Mouse (Mus musculus) adrenal gland, postnatal 4 days (tissue): Measurements from ENCODE around the gene Tmem189. TPM values are rescaled to one million over a fixed set of nuclear protein-coding genes. Genes with fewer than 3 reads are reported as not detected.

ENCODE experiments used
- DNase-seq, 2 experiments: peaks; one replicate each; pipeline ENCODE4 v3.0.0; 2021 to 2022; ENCODE audit warnings: low spot score in 2 of 2, mixed read lengths in 2 of 2
- long read RNA-seq, 2 experiments: library from polyadenylated mRNA; stranded (forward); transcript quantifications; one replicate each; pipeline ENCODE4 v2.0.0; 2021
- total RNA-seq, 2 experiments: library from RNA; stranded (reverse); gene quantifications; 2 replicates each; pipeline ENCODE4 v1.2.3; 2021

Gene Tmem189
- total RNA-seq, result 10 to 100 TPM; 32.9 to 35.4 TPM
- long read RNA-seq, experiment 1, transcript Tmem189-201 (6 exons, 2,329 nt), result major isoform, 33 of 53 reads
- long read RNA-seq, experiment 1, partial matches to known transcripts, result 2 of 53 reads
- long read RNA-seq, experiment 1, other reads (novel, unspliced or antisense), result 14 of 53 reads
- long read RNA-seq, experiment 2, transcript Tmem189-201 (6 exons, 2,329 nt), result major isoform, 63 of 80 reads
- long read RNA-seq, experiment 2, partial matches to known transcripts, result 4 of 80 reads
- long read RNA-seq, experiment 2, other reads (novel, unspliced or antisense), result 12 of 80 reads

DNA sequence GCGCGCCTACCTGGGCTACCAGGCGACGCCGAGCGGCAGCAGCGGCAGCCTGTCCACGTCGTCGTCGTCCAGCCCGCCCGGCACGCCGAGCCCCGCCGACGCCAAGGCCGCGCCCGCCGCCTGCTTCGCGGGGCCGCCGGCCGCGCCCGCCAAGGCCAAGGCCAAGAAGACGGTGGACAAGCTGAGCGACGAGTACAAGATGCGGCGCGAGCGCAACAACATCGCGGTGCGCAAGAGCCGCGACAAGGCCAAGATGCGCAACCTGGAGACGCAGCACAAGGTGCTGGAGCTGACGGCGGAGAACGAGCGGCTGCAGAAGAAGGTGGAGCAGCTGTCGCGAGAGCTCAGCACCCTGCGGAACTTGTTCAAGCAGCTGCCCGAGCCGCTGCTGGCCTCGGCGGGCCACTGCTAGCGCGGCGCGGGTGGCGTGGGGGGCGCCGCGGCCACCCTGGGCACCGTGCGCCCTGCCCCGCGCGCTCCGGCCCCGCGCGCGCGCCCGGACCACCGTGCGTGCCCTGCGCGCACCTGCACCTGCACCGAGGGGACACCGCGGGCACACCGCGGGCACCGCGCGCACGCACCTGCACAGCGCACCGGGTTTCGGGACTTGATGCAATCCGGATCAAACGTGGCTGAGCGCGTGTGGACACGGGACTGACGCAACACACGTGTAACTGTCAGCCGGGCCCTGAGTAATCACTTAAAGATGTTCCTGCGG, at the start of gene Tmem189:
Tmem189 (minus strand) TSS at position 322 of the 718 bp plus-strand sequence.
- DNase-seq, result no peak

DNA sequence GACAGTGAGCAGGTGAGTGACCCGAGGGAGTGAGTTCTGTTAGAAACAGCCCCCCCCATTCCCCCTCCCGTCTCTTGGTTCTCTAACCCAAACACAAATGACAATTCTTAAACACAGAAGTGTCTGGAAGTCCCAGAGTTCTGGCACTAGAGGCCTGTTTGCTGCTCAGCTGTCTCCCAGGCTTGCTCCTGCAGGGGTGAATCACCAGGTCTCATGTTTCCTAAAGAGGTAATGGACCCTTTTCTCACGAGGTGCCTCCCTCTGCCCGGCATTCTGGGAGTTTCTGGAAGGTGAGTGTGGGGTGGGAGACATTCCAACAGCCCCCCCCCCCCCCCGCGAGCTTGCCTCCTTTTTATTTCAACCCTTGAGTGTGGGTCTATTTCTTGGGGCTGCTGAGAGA, 49.4 kb upstream of the Tmem189 start:
- no peak for DNase-seq

DNA sequence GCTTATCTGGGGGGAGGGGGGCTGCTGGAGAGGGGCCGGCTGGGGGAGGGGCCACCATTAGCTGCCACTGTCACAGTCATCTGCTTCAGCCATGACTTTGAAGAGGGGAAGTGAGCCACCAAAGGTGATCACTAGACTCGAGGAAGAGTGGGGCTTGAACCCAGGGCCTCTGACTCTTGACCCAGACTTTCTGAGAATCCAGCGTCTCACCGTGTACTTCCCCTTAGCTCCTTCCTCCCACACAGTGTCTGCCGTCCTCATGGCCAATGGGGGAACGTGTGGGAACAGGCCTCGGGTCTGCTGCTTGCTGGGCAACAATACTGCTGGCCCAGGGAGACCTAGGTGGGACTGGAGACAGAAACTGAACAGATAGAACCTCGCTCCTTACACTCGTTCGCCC, 45.2 kb upstream of the Tmem189 start:
- no peak for DNase-seq

DNA sequence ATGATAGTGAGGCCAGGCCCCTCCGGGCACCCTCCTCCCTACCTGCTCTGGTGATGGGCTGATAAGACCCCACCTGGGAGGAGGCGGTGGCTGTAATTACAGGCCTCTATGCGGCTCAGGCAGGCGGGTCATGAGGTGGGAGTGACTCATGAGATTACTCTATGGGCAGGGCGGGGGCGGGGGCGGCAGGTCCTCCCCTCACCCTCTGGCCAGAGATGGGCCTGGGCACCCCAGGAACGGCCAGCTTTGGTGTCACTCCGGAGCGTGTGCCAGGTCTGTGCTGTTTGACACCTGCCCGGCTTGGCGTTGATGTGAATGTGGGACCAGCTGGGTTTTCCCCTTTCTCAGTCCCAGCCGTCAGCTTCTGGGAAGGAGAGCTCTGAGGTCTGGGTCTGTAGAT, 41.5 kb upstream of the Tmem189 start:
- no peak for DNase-seq

DNA sequence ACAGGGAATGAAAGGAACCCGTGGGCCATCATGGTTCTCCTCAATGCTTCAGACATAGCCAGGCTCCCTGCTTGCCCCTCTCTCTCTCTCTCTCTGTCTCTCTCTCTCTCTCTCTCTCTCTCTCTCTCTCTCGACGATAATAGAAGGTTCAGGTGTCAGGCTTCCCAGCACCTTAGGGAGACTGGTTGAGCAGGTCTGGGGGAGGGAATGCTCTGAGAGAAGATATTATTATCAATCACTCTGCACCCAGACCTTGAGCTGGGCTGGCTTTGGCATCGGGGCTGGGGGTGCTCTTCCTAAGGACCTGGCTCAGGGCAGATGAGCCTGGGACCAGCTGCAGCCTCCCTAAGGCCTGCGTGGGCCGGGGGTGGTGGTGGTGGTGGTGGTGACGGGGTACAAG, 40.4 kb upstream of the Tmem189 start:
- DNase-seq, result no peak

DNA sequence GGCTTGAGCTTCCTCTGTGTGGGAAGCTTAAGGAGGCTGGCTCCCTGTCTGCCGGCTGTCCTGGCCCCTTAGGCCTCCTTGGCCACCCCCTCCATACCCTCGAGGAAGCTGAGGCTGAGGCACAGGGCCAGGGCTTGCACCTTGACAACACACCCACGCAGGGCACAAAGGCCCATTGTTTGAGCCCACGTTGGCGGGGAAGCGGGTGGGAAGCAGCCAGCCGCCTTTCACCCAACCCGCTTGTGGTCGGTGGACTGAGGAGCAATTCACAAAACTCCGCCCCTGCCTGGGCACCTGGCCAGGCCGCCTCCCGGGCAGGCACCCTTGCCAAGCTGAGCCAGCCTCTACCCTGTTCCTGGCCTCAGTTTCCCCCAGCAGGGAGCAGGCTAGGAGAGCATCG, 37.5 kb upstream of the Tmem189 start:
- no peak for DNase-seq

DNA sequence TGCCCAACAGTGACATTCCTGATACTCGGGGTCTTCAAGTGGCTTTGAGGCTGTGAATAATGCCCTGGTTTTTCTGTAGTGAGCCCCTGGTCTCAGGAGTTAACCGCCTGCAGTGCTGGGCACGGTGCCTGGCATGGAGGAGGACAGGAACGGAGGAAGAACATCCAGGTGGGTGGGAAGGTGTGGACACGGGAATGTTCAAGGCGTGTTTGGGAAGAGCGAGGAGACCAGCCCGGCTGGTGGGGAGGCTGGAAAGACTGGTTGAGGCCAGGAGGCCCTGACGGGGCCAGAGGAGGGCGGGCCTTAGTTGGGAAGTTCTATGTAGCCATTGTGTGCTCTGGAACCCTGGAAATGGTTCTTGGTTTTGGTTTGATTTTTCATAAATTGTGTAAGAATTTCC, 36.3 kb upstream of the Tmem189 start:
- no peak for DNase-seq

DNA sequence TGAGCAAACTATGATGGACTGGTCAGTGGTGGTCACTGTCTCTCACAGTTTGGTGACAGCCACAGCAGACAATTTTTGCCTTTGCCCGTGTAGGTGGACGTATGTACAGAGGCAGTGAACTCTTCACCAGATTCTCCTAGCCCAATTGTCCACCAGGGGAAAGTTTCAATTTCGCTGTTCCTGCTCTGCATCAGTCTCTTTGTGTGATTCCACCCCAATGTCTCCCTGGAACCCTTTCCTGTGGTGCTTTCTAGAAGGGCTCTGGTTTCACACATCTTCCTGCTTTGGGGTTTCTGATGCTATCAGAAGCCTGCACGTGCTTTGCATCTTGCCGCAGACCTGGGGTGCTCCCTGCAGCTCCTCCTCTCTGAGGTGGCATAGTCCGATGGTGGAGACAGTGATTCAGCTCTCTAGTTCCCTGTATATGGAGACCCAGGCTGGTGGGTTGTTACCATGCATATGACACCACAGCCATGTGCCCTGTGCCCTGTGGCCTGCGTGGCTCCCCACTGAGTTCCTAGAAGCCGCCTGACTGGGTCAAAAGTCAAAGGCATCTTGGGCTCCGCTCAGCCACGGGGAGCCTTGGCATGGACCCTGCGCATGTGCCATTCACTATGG, 34.1 kb upstream of the Tmem189 start:
- DNase-seq, result no peak

DNA sequence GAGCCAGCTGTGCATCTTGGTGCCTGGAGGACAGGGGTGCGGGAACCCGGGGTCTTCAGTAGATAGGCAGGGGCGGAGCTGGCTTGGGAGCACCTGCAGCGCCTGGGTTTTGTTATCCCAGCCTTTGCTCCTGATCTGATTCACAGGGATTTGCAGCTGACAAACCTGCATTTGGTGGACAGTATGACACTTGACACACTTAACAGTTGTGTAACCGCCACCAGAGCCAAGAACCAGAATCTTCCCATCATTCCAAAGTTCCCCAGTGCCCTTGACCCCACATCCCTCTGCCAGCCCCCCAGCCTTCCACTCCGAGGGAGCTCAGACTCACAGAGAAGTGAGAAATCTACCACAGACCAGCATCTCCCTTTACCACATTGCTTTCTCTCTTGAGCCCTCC, 32.9 kb upstream of the Tmem189 start:
- DNase-seq, result no peak

DNA sequence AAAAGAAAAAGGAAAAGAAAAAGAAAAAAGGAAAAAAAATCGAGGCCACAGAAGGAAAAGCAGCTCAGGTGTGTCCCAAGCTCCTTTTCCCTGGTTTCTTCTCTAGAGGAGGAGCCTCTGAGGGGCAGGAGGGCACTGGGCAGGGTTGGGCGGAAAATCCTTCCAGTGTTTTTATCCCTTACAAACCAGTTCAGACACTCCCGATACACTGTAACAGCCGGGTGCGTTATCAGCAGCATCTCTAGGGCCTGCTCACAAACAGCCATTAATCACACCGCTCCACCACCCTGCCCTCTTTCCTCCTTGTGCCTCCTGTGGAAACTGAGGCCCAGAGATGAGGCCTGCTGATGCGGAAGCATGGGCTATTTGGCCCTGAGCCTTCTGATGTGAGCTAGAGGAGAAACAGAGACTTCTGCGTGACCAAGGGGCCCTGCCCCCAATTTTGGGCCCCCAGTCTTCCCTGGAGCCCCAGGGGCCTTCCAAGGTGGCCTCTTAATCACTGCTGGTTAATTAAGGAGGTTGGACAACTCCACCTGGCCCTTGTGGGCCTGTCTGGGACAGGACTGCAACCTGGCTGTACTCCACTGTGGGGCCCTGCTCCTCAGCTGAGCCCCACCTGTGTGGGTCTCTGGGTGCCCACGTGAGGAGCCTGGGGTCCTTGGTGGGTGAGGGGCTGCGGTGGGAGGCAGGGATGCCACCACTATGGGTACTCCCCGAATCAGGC, 31.7 kb upstream of the Tmem189 start:
- DNase-seq, result no peak

DNA sequence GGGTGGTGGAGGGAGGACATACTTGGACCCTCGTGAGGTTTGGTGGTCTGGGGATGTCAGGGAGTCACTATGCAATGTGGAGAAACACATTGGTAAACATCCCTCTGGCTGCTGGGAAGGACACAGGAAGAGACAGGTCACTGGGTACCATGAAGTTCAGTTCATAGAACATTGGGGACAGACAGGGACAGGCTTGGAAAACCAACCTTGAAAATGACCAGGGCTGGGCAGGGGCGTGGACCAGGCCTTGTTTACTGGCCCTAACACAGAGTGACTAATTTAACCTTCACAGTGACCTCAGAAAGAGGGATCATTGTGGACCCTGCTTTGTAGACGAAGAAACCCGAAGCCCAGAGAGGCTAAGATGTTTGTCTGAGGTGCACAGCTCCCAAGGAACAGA, 29.9 kb upstream of the Tmem189 start:
- no peak for DNase-seq

DNA sequence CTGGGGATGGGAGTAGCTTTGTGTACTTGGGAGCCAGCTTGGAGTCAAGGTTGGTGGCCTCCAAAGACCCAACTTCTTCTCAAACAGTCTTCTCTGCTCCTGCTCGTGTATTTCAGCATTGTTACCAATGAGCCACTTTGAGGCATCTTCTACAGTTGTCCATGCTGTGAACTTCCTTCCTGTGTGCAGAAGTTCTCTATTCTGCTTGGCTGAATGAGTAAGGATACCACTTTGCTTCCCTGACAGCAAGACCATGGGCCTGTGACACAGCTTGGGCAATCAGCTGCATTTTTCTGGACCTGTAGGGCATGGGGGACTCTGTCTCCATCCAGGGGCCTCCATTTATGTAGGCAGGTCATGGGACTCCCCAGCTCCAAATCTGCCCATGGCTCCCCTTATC, 27.6 kb upstream of the Tmem189 start:
- no peak for DNase-seq

DNA sequence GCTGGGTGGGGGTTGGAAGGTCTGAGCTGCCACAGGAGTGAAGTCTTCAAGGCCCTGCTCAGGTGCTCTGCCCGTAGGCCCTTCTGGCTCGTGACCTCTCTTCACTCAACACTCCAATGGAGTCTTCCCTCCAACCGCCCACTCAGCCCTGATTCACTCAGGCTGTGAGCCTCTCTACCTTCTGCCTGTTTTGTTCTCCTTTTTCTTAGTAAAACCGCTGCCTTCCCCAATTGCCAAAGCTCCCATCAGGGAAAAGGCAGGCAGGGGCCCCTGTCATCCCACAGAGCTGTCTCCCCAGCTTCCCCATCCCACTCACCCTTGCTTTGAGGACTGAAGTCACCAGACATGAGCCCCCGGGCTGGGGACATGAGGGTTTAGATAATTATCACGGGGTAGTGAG, 25.4 kb upstream of the Tmem189 start:
- no peak for DNase-seq

DNA sequence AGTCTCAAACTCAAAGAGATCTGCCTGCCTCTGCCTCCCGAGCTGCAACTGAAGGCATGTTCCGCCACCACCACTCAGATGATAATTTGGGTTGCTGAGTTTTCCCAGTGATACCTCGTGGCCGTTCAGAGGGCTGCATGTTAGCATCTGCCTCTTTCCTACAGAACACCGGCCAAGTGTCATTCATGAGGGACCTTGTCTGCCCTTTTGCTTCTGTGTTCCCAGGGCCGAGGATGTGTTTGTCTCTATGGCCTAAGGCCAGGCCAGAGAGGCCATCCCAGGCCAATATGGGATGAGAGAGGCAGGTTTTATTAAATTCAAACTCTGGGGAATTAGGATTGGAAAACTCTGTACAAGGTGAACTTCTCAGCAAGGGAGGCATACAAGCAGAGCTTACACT, 24.7 kb upstream of the Tmem189 start:
- no peak for DNase-seq

DNA sequence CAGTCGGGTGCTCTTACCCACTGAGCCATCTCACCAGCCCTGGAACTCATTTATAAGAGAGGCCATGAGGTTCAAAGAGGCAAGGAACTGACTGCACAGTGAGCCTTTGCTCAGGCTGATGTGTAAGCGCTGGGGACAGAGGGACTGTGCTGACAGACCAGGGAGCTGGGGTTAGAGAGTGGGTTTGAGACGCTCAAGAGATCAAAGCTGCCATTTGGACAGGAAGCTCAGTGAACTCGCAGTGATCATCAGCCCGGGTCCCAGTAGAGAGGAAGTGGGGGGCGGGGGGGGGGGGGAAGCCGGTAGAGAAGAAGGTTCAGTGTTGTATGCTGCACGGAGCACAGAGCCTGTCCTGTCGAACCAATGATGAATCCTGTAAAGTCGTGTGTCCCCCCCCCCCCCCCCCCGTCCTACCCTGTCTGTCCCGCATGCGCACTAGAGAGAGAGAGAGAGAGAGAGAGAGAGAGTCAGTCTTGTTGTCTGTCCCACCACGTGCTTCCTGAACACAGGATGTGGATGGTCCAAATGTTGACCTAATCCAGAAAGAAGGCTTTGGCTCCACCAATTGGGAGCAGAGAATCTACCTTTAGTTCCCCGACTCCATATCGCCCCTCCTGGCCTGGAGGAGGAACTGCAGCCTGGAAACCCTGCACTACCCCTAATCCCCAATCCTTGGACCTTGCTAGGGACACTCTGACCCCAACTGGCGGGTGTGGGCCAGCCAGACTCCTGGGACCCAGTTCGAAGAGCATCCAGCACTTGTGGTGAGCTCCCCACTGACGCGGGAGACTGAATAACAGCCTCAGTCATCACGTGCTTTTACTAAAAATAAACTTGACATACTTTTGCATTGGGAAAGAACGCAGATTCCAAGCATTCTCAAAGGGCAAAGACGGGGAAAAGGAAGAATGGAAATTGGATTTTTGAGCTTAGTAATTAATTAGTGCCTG, 23.5 kb upstream of the Tmem189 start:
- DNase-seq, result no peak

DNA sequence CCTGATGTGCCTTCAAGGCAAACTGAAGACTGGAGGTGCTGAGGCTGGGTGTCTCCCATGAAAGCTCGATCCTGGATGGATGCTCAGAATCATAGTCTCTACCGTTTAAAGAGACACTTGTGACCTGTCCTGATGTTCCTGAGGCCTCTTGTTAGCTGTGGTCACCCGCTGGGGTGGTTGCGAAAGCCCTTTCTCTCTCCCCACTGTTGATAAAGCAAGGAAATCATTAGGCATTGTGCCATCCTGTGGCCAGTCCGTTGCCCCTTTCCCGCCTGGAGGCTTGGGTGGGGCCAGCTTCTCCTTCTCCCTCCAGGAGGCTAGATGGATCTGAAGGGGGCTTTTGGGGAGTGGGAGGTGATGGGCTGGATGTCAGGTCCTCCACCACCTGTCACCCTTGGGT, 21.0 kb upstream of the Tmem189 start:
- no peak for DNase-seq

DNA sequence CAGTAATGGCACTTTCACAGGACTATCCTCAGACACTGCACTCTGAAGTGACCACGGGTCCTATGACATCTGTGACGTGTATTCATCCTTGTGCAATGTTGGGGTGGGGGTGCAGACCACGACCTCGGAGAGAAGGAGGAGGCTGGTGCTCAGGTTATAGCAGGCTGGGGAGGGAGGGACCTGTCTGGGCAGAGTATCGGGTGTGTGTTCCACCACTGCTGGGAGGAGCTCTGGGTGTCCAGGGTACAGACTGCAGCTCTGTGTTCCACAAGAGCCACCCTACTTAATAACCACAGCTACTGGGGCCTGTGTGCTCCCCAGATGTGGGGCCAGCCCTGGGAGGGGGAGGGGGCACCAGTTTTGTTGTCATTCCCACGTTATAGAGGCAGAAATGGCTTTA, 20.3 kb upstream of the Tmem189 start:
- DNase-seq, result no peak

DNA sequence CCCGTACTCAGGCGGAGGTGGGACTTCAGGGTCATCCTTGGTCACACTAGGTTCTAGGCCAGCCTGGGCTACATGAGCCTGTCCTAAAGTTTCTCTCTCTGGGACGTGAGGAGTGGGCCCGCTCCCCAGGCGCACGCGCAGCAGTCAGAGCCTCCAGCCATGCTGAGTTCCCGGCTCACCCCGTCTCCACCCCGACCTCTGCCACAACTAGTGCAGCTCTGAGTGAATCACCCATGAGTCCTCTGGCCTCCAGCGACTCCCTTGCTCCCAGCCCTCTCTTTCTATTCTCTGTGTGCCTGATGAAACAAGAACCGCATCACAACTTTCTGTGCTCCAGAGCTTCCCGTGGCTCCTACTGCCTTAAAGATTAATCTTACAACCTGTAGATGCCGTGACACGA, 18.8 kb upstream of the Tmem189 start:
- no peak for DNase-seq

DNA sequence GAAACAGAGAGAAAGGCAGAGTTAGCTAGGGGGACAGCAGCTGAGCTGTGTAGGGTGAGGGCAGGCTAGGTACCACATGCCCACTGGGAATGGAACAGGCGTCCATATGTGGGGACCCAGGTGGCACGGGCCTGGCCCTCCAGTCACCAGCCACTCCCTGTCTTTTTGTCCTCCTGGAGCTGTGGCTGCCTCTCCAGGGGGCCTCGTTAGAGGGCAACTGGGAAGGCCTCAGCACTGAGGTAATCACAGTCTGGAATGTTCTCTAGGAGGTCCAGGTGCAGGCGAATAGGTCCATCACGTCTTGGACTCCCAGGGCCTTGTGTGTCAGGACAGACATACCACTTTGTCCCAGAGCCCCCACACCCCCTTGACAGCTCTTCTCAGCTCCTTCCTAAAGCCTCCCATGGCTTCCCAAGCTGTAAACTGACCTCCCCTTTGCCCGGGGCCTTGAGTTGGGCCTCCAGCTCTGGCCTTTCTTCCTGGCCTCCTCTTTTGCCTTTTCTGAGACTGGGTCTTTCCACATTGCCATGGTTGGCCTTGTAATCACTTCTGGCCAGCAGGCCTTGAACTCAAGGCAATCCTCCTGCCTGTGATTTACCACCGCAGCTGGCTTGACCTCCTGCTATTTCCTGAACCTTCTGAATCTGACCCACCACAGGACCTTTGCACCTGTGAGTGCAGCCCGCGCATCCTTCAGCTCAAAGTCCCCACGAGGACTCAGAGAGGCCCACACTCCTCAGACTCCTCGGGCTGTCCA, 16.7 kb upstream of the Tmem189 start:
- no peak for DNase-seq

DNA sequence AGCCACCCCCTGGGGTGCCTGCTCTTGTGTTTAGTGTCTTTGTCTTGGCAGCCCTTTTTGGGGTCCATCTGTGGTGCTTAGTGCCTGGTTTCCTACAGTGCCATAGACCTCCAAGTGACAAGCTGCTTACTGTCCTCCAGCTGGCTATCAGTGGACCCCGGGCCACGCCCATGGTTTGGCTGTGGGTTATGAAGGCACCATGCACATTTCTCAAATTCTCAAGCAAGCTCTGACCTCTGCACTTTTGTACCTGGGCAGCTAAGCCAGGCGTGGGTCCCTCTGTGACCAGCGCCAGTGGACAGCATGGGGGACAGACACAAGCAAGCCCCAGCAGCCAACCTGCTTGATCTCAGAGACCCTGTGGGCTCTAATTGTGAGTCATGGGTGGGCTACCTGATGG, 14.8 kb upstream of the Tmem189 start:
- DNase-seq, result no peak
